Mouse (Mus musculus) adrenal gland, postnatal 36 days (tissue): ENCODE data around the gene Cxcl16. TPM values are rescaled to one million over a fixed set of nuclear protein-coding genes. Genes with fewer than 3 reads are reported as not detected.

ENCODE experiments used
- DNase-seq, 2 experiments: peaks; one replicate each; pipeline ENCODE4 v3.0.0; 2021; ENCODE audit warnings: mixed read lengths in 1 of 2
- microRNA-seq: library from miRNA; unstranded; fragments of <30 nt; microRNA quantifications from one replicate; pipeline ENCODE4 v1.2.0, GENCODE M21; 2021
- total RNA-seq, 2 experiments: library from RNA; stranded (reverse); gene quantifications; 2 replicates each; pipeline ENCODE4 v1.2.3; 2021

The Cxcl16 gene
- total RNA-seq, 2 experiments from 2014 or later, result 7.4 to 8.5 TPM

- DNase-seq, result no peak
Observed at GRCm38 (mm10) chr11:70412591-70412990, 47.2 kb downstream of the Cxcl16 start.

- no peak for DNase-seq
Observed at GRCm38 (mm10) chr11:70410297-70410643, 49.5 kb downstream of the Cxcl16 start.

GRCm38 (mm10) chr11:70409594-70410296, 50.0 kb downstream of the Cxcl16 start, which contains the start of gene Pelp1:
Gene Pelp1, minus strand, starts transcription at chr11:70410031.
- peak; percentile 88 to 89 for DNase-seq

Small RNA genes lying within 50 kb of the gene (microRNA-seq; reads per million reads assigned to microRNA genes)
- gene Mir7115, result not detected

Other genes starting within 250 kb of the Cxcl16 start
- under 1 TPM in 1 of 2 experiments, not detected in 1; 0.23 TPM for gene Slc16a11, start 247.2 kb downstream of the Cxcl16 start, total RNA-seq
- gene Slc16a13, start 238.9 kb downstream of the Cxcl16 start, total RNA-seq, result 1 to 10 TPM; 2.7 to 3.0 TPM
- 10 to 100 TPM; 10.7 to 18.9 TPM for gene Bcl6b, start 230.2 kb downstream of the Cxcl16 start, total RNA-seq
- gene 0610010K14Rik, start 222.1 kb downstream of the Cxcl16 start, total RNA-seq, result 10 to 100 TPM; 38.6 to 61.4 TPM
- 1 to 10 TPM; 4.9 to 7.3 TPM for gene Gm21988, start 220.2 kb downstream of the Cxcl16 start, total RNA-seq
- gene Rnasek, start 220.1 kb downstream of the Cxcl16 start, total RNA-seq, result 100 to 1,000 TPM; 224 to 245 TPM
- gene Alox12, start 204.6 kb downstream of the Cxcl16 start, total RNA-seq, result 1 to 10 TPM; 1.2 to 1.8 TPM
- gene Alox12e, start 137.4 kb downstream of the Cxcl16 start, total RNA-seq, result not detected
- gene Alox15, start 108.0 kb downstream of the Cxcl16 start, total RNA-seq, result 1 to 10 TPM; 1.9 to 6.0 TPM
- gene Pelp1, start 50.0 kb downstream of the Cxcl16 start, total RNA-seq, result 10 to 100 TPM; 24.6 to 26.0 TPM
- 10 to 100 TPM; 18.5 to 26.6 TPM for gene Arrb2, start 27.3 kb downstream of the Cxcl16 start, total RNA-seq
- gene Med11, start 8.1 kb downstream of the Cxcl16 start, total RNA-seq, result 10 to 100 TPM; 20.3 to 24.4 TPM
- gene Zmynd15, start 551 bp downstream of the Cxcl16 start, total RNA-seq, result 1 to 10 TPM; 1.4 to 1.8 TPM
- gene Tm4sf5, start 45.3 kb upstream of the Cxcl16 start, total RNA-seq, result under 1 TPM in 1 of 2 experiments, not detected in 1; 0.46 TPM
- gene Vmo1, start 54.6 kb upstream of the Cxcl16 start, total RNA-seq, result under 1 TPM in 1 of 2 experiments, not detected in 1; 0.66 TPM
- gene Gltpd2, start 59.2 kb upstream of the Cxcl16 start, total RNA-seq, result not detected
- gene Psmb6, start 65.4 kb upstream of the Cxcl16 start, total RNA-seq, result 100 to 1,000 TPM; 282 to 297 TPM
- not detected for gene Gm40193, start 73.0 kb upstream of the Cxcl16 start, total RNA-seq
- 1 to 10 TPM; 8.1 to 8.6 TPM for gene Pld2, start 80.1 kb upstream of the Cxcl16 start, total RNA-seq
- gene Mink1, start 102.9 kb upstream of the Cxcl16 start, total RNA-seq, result 10 to 100 TPM; 39.2 to 42.6 TPM
- gene 4930544D05Rik, start 155.9 kb upstream of the Cxcl16 start, total RNA-seq, result not detected
- not detected for gene Chrne, start 159.2 kb upstream of the Cxcl16 start, total RNA-seq
- under 1 TPM in 1 of 2 experiments, not detected in 1; 0.13 TPM for gene Gp1ba, start 179.1 kb upstream of the Cxcl16 start, total RNA-seq
- gene Rnf167, start 187.3 kb upstream of the Cxcl16 start, total RNA-seq, result 10 to 100 TPM; 83.6 to 83.8 TPM
- 100 to 1,000 TPM; 127 to 165 TPM for gene Slc25a11, start 187.5 kb upstream of the Cxcl16 start, total RNA-seq
- gene Pfn1, start 194.7 kb upstream of the Cxcl16 start, total RNA-seq, result 100 to 1,000 TPM; 853 to 925 TPM
- gene Eno3, start 197.2 kb upstream of the Cxcl16 start, total RNA-seq, result 10 to 100 TPM; 21.2 to 35.5 TPM
- gene Spag7, start 209.4 kb upstream of the Cxcl16 start, total RNA-seq, result 10 to 100 TPM; 87.1 to 88.1 TPM
- gene Camta2, start 228.1 kb upstream of the Cxcl16 start, total RNA-seq, result 10 to 100 TPM; 36.5 to 45.7 TPM
- 10 to 100 TPM in 1 of 2 experiments, 1 to 10 TPM in 1; 9.5 to 12.2 TPM for gene Inca1, start 240.2 kb upstream of the Cxcl16 start, total RNA-seq
- 100 to 1,000 TPM; 178 to 195 TPM for gene Kif1c, start 240.6 kb upstream of the Cxcl16 start, total RNA-seq